Mouse (Mus musculus) liver, adult (tissue): ENCODE results near the gene Col7a1.

Source experiments
- GATA4 ChIP-seq: IDR thresholded peaks from 2 replicates; pipeline ENCODE4 v1.6.1; 2014; ENCODE audit warnings: mild to moderate bottlenecking, low read length; ENCODE audit not compliant: insufficient replicate concordance

Gene Col7a1

GRCm38 (mm10) chr9:108953081-108953636 lies at the start of gene Col7a1:
TSS of gene Col7a1 (plus strand) at chr9:108953586.
- TF ChIP-seq GATA4: no peak

- no peak for TF ChIP-seq GATA4
These were observed 41.1 kb upstream of the Col7a1 start for GRCm38 (mm10) chr9:108912308-108912707.

GRCm38 (mm10) chr9:108913161-108913560 lies 40.2 kb upstream of the Col7a1 start:
- TF ChIP-seq GATA4: no peak

- no peak for TF ChIP-seq GATA4
These were observed 39.8 kb upstream of the Col7a1 start for GRCm38 (mm10) chr9:108913621-108914020.

DNA sequence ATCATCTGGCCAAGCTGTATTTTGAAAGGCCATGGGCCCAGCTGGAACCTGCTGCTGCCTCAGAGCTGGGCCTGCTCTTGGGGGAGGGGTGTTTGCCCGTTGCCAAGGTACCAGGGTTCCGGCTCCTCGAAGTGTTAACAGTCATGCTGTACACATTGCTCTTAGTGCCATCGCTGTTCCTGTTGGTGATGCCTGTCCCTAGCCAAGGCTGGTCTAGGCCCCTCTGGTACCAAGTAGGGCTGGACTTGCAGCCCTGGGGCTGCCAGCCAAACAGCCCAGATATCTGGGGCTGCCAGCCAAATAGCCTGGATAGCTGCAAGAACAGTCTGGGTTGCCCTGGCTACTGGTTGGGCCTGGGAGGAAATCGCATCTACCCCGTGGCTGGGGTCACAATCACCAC lies 38.9 kb upstream of the Col7a1 start, which contains the start of gene Tmem89:
Gene Tmem89 (plus strand): TSS at position 129 of the 400 bp plus-strand sequence.
- no peak for TF ChIP-seq GATA4

- no peak for TF ChIP-seq GATA4
These were observed 27.5 kb upstream of the Col7a1 start for GRCm38 (mm10) chr9:108925897-108926296.

- TF ChIP-seq GATA4: no peak
These were observed 25.0 kb upstream of the Col7a1 start for GRCm38 (mm10) chr9:108928424-108928823.

DNA sequence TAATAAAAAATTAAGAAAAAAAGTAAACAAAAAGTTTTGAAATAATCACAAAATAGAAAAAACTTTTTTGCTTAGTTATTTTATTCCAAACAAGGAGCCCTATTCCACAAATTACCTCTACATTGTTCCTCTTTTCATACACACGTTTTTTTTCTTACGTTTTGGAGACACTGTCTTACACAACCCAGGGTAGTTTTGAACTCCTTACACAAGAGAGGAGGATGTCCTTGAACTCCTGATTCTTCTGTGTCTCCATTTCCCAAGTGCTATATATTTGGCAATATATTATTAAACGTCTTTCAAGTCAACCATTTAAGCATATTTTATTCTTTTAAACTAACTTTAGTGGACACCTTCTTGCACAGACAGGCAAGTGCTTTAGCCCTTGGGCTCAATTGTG lies 17.4 kb upstream of the Col7a1 start:
- no peak for TF ChIP-seq GATA4

DNA sequence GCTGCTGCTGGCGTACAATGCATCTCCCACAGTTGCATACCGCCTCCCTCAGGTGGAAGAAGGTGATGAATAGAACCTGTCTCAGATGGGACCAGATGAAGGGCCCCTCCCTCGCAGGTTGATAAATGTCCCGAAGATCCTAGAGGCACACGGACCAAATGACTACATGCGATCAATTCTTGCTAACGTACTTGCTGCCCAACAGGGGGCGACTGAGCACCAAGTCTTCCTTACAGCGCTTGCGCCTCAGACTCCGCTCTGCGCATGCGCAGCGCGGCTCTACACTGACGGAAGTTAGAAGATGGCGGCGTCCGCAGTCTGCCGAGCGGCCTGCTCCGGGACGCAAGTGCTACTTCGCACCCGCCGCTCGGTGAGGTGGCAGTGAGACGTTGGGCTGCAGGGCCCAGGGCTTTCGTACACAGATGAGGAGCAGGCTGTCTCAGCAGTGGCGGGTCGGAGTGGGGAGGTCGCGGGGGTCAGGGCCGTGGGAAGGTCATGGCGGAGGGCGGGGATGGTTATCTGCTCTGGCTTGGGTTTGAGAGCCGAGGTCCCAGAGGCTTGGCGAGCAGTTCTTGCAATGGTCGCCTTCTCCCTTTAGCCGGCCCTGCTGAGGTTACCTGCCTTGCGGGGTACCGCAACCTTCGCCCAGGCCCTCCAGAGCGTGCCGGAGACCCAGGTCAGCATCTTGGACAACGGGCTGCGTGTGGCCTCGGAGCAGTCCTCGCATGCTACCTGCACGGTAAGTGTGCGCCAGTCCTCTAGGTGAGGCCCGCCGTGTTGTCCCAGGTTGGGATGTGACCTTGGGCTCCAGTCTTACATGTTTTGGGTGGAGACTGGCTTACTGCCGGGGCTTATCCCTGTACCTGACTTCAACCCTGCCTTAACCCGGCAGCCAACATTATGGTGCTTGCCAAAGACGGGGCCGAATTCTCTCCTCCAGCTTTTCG lies 16.7 kb upstream of the Col7a1 start, which contains the start of gene Uqcrc1:
Gene Uqcrc1 (plus strand): TSS at position 216 of the 947 bp plus-strand sequence.
- peak; percentile 20; the same call in 1 of the 2 replicates for TF ChIP-seq GATA4

DNA sequence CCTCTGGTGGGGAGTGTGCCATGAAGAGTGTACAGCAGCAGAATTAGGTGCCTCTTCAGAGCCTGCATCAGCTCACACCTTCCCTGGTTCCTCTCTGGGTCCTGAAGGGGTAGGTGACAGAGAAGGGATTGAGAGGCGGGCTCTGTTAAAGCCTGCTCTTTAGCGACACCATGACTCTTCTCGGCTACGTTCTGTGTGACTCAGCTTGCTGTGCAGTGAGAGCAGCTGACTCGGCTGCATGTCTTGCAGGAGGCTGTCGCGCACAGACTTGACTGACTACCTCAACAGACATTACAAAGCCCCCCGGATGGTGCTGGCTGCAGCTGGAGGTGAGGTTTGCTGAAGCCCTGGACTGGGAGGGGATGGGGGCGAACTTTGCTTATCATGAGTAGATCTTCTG lies 8.3 kb upstream of the Col7a1 start:
- no peak for TF ChIP-seq GATA4

- TF ChIP-seq GATA4: no peak
These were observed 7.8 kb upstream of the Col7a1 start for GRCm38 (mm10) chr9:108945608-108946007.

DNA sequence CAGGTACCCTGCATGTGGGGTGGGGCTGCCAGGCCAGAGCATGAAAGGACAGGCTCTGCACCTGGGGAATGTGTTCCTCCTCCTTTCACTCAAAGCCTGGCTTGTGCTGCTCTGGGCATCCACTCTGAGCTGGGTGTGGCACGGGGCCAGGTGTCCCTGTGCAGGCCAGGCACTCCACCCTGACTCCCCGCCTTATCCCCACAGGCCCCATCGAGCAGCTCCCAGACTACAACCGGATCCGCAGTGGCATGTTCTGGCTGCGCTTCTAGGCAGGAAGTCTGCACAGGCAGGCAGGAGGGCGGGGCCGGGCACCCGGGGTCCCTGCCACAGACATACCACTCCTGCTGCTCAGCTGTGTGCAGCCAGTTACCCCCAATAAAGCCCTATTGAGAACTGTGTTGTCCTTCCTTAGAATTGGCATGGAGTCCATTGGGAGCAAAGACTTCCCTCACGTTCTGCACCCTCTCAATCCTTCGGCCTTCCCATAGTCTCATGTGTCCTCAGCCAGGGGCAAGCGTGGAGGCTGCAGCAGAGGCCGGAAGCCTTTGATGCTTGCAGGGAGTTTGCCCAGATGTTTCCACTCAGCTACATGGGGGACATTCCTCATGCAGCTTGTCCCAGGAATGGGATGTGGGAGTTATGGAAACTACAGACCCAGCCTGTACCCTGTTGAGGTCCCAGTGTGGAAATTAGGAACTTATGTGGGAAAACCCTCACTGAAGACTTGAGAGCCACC lies 4.0 kb upstream of the Col7a1 start:
- no peak for TF ChIP-seq GATA4

DNA sequence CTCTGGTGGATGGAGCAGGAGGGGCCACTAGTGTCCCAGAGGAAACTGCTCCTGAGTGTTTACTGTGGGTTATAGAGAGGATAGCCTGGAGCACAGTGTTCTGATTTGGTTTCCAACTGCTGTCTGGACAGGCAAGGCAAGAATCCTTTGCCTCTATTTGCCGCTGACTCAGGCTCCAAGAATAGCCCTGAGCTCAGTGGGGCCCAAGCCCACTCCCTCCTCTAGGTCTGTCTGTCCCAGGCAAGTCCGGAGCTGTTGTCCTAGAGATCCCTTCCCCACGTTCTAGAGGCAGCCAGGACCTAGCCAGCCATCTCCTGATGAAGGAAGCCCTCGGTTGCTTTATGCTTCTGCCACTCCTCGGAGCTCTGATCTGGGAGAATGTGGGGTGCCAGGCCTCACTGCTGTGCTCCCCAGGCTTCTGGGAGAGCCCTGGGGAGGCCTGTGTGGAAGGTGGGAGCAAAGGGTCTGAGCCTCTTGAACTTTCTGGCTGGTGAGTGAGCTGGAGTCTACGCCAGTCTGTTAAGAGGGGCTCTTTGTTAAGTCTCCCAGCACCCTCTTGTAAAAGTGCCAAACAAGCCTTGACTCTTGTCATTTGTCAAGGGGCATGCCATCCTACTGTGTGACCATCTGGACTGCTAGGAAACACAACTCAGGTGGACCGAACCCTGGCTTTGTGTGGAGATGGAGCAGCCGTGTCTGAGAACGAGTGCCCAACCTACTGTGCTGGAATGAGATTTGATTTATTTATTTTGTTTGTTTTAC lies 3.2 kb upstream of the Col7a1 start:
- TF ChIP-seq GATA4: no peak

DNA sequence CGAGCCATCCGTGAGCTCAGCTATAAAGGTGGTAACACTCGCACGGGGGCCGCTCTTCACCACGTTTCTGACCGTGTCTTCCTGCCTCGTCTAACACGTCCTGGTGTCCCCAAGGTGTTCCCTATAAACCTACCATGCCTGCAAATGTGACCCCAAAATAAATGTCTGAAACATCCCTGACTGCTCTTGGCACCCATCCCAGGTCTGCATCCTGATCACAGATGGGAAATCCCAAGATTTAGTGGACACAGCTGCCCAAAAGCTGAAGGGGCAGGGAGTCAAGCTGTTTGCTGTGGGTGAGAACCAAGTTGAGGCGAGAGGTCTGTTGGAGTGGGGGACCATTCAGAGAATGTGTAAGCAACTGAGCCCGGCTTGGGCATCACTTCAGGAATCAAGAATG lies 1.9 kb downstream of the Col7a1 start:
- no peak for TF ChIP-seq GATA4

- TF ChIP-seq GATA4: no peak
These were observed 2.5 kb downstream of the Col7a1 start for GRCm38 (mm10) chr9:108955846-108956245.

- TF ChIP-seq GATA4: no peak
These were observed 10.2 kb downstream of the Col7a1 start for GRCm38 (mm10) chr9:108963577-108963976.
